Mouse (Mus musculus): Measurements from ENCODE around the gene Cnih4. TPM values are rescaled to one million over a fixed set of nuclear protein-coding genes. Genes with fewer than 3 reads are reported as not detected.

The Cnih4 gene
- 10 to 100 TPM; 65.6 to 72.8 TPM for polyA plus RNA-seq (2017; shearing (Covaris generic))

- ATAC-seq, result peak; percentile 91
Observed at GRCm38 (mm10) chr1:181143950-181144836, at the start of gene Cnih4, which contains the start of gene Nvl. Gene Cnih4, plus strand, starts transcription at chr1:181144693. Gene Nvl, minus strand, starts transcription at chr1:181144204.

GRCm38 (mm10) chr1:181117112-181117511, 27.4 kb upstream of the Cnih4 start:
- no peak for ATAC-seq

GRCm38 (mm10) chr1:181124145-181124544, 20.3 kb upstream of the Cnih4 start:
- no peak for ATAC-seq

GRCm38 (mm10) chr1:181125916-181126315, 18.6 kb upstream of the Cnih4 start:
- ATAC-seq, result no peak

GRCm38 (mm10) chr1:181126766-181127165, 17.7 kb upstream of the Cnih4 start:
- no peak for ATAC-seq

GRCm38 (mm10) chr1:181131915-181132314, 12.6 kb upstream of the Cnih4 start:
- ATAC-seq, result no peak

GRCm38 (mm10) chr1:181138730-181139129, 5.8 kb upstream of the Cnih4 start:
- peak; percentile 78 for ATAC-seq

- ATAC-seq, result peak; percentile 21
Observed at GRCm38 (mm10) chr1:181143609-181143949, 914 bp upstream of the Cnih4 start.

GRCm38 (mm10) chr1:181144966-181145365, 473 bp downstream of the Cnih4 start:
- ATAC-seq, result no peak

GRCm38 (mm10) chr1:181146187-181146586, 1.7 kb downstream of the Cnih4 start:
- no peak for ATAC-seq

- no peak for ATAC-seq
Observed at GRCm38 (mm10) chr1:181148540-181148939, 4.0 kb downstream of the Cnih4 start.

GRCm38 (mm10) chr1:181149373-181150017, 5.0 kb downstream of the Cnih4 start:
- ATAC-seq, result no peak

GRCm38 (mm10) chr1:181150431-181150826, 5.9 kb downstream of the Cnih4 start:
- no peak for ATAC-seq

GRCm38 (mm10) chr1:181150827-181151534, 6.5 kb downstream of the Cnih4 start:
- peak; percentile 90 for ATAC-seq

GRCm38 (mm10) chr1:181151541-181151940, 7.0 kb downstream of the Cnih4 start:
- ATAC-seq, result peak; percentile 19

- no peak for ATAC-seq
Observed at GRCm38 (mm10) chr1:181167816-181168215, 23.3 kb downstream of the Cnih4 start.

GRCm38 (mm10) chr1:181168377-181168776, 23.9 kb downstream of the Cnih4 start:
- ATAC-seq, result no peak

- ATAC-seq, result no peak
Observed at GRCm38 (mm10) chr1:181170210-181170609, 25.7 kb downstream of the Cnih4 start.

- ATAC-seq, result no peak
Observed at GRCm38 (mm10) chr1:181188925-181189324, 44.4 kb downstream of the Cnih4 start.

GRCm38 (mm10) chr1:181199446-181199845, 55.0 kb downstream of the Cnih4 start:
- no peak for ATAC-seq

- ATAC-seq, result peak; percentile 11
Observed at GRCm38 (mm10) chr1:181210147-181210546, 65.7 kb downstream of the Cnih4 start.

GRCm38 (mm10) chr1:181210601-181211402, 66.3 kb downstream of the Cnih4 start:
- peak; percentile 8 for ATAC-seq

Data from CD4-positive, CD25-positive, alpha-beta regulatory T cell, adult 4 months (primary cell).